ENCODE assay signal across 10 mouse cellular contexts in genomic region chr7:133015416-133016070, GRCm38 (mm10).
A peak's percentile ranks its signal among the peaks of the same experiment; 100 is the strongest.
DNase-seq lines count a peak whose midpoint lies in the region; ATAC-seq and TF ChIP-seq lines count a peak whose summit lies in the region.
"Had no signal": no experiment of that assay in that cellular context is flagged by ENCODE, and none has a peak within 500 bp of the region (broad histone marks: within the 10 kb centered on the region; RNA-seq: fewer than 3 reads in every experiment).

No protein-coding gene starts in this region.

- no peak overlapping the region for H3K27ac ChIP-seq in kidney, embryonic 14.5 days (ENCODE audit: low read depth, low read length)
- peak overlapping the region; percentile 46 for H3K27ac ChIP-seq in intestine, embryonic 16.5 days (ENCODE audit: low read length)
- H3K27ac ChIP-seq in small intestine, adult 2 months (ENCODE audit: insufficient read depth, low read depth, low read length), result 0 out of 2 replicates have a peak overlapping the region, but pooled peaks have one; percentile 3
- H3K27ac ChIP-seq: liver, embryonic 13.5 days had no signal

- no peak overlapping the region for H3K4me3 ChIP-seq in kidney, embryonic 14.5 days (ENCODE audit: low read length)
- no peak overlapping the region for H3K4me3 ChIP-seq in intestine, embryonic 16.5 days (ENCODE audit: low read length)
- no peak overlapping the region for H3K4me3 ChIP-seq in small intestine, adult 2 months (ENCODE audit: low read depth, low read length)
- H3K4me3 ChIP-seq: liver, embryonic 13.5 days had no signal

- no peak for TF ChIP-seq POLR2A in small intestine, adult 2 months (IDR thresholded peaks at IDR 0.05; ENCODE audit: low read depth, low read length)

- no peak overlapping the region for H3K4me2 ChIP-seq in kidney, embryonic 14.5 days (replicated peaks; ENCODE audit: low read depth, low read length)
- no peak overlapping the region for H3K4me2 ChIP-seq in intestine, embryonic 16.5 days (ENCODE audit: low read depth, low read length)
- H3K4me2 ChIP-seq: liver, embryonic 13.5 days had no signal

- TF ChIP-seq CTCF in small intestine, adult 2 months (IDR thresholded peaks at IDR 0.05; ENCODE audit: extremely low read depth, insufficient read length, insufficient replicate concordance, low read depth, low read length), result no peak

- H3K27me3 ChIP-seq in kidney, embryonic 14.5 days (ENCODE audit: control insufficient read depth, insufficient read depth, low read length), result no peaks in the 10 kb centered on the region
- H3K27me3 ChIP-seq in intestine, embryonic 16.5 days (replicated peaks; ENCODE audit: control insufficient read depth, insufficient read depth, low read length), result no peaks in the 10 kb centered on the region
- no peaks in the 10 kb centered on the region for H3K27me3 ChIP-seq in small intestine, adult 2 months (ENCODE audit: control insufficient read depth, insufficient read depth, low read length)
- H3K27me3 ChIP-seq: liver, embryonic 13.5 days had no signal

- peak; percentile 54 to 59 for DNase-seq in kidney, postnatal 4 days
- DNase-seq in heart, adult 8-10 months (ENCODE audit: low spot score), result peak; percentile 32
- DNase-seq in adrenal gland, postnatal 36 days, result no peak
- DNase-seq in frontal cortex, postnatal 10 days (ENCODE audit: low spot score in 2 of 2), result no peak
- DNase-seq: liver, embryonic 13.5 days had no signal

- no peak; the same call in 1 of the 2 replicates for ATAC-seq in kidney, embryonic 14.5 days (ENCODE audit: low FRiP score, low TSS enrichment)
- ATAC-seq in intestine, embryonic 16.5 days, result no peak
- ATAC-seq in megakaryocyte progenitor cell, adult 5-6 weeks (replicated peaks; ENCODE audit: poor library complexity), result no peak

- H3K9ac ChIP-seq in kidney, embryonic 14.5 days (ENCODE audit: low read depth, low read length), result no peak overlapping the region
- no peak overlapping the region; the same call in 1 of the 2 replicates for H3K9ac ChIP-seq in intestine, embryonic 16.5 days (ENCODE audit: low read depth, low read length)
- H3K9ac ChIP-seq: liver, embryonic 13.5 days had no signal

- peaks cover 13% of the 10 kb centered on the region for H3K36me3 ChIP-seq in kidney, embryonic 14.5 days (ENCODE audit: control insufficient read depth, insufficient read depth, low read length)
- H3K36me3 ChIP-seq in intestine, embryonic 16.5 days (ENCODE audit: control insufficient read depth, insufficient read depth, low read length), result no peaks in the 10 kb centered on the region
- peaks cover 4% of the 10 kb centered on the region; the same call in 1 of the 2 replicates for H3K36me3 ChIP-seq in small intestine, adult 2 months (ENCODE audit: control insufficient read depth, insufficient read depth, low read length)
- H3K36me3 ChIP-seq: liver, embryonic 13.5 days had no signal

- 50% methylated on average over 7 of the region's 7 CpGs for WGBS in kidney, embryonic 14.5 days
- WGBS in intestine, embryonic 16.5 days, result 45% methylated on average over 7 of the region's 7 CpGs
- WGBS in small intestine, adult 2 months, result 76% methylated on average over 7 of the region's 7 CpGs

- no peaks in the 10 kb centered on the region for H3K9me3 ChIP-seq in kidney, embryonic 14.5 days (ENCODE audit: control insufficient read depth, low read length)
- no peaks in the 10 kb centered on the region for H3K9me3 ChIP-seq in intestine, embryonic 16.5 days (ENCODE audit: control insufficient read depth, low read length)
- H3K9me3 ChIP-seq: G1E; liver, embryonic 13.5 days had no signal

- peaks cover 34% of the 10 kb centered on the region for H3K4me1 ChIP-seq in kidney, embryonic 14.5 days (ENCODE audit: control insufficient read depth, insufficient read depth, low read length)
- H3K4me1 ChIP-seq in intestine, embryonic 16.5 days (ENCODE audit: control insufficient read depth, insufficient read depth, low read length), result peaks cover 75% of the 10 kb centered on the region
- H3K4me1 ChIP-seq in small intestine, adult 2 months (ENCODE audit: control insufficient read depth, insufficient read depth, insufficient read length, low read length), result peaks cover 12% of the 10 kb centered on the region; the same call in 1 of the 2 replicates

Comparison
In these comparisons a context has a peak if more than half of its experiments do, and no peak if none do; other contexts are left out.
1. DNase-seq: peak in kidney, postnatal 4 days (2 of 2) and heart, adult 8-10 months (single experiment); none in adrenal gland, postnatal 36 days (0 of 2) and frontal cortex, postnatal 10 days (0 of 2).